ENCODE assay signal across 27 mouse cellular contexts in genomic region chr7:126961095-126961494, GRCm38 (mm10). TPM values are rescaled to one million over a fixed set of nuclear protein-coding genes. Genes with fewer than 3 reads are reported as not detected.
DNase-seq lines count a peak whose midpoint lies in the region; ATAC-seq and TF ChIP-seq lines count a peak whose summit lies in the region.
"Had no signal": no experiment of that assay in that cellular context is flagged by ENCODE, and none has a peak within 500 bp of the region (broad histone marks: within the 10 kb centered on the region; RNA-seq: fewer than 3 reads in every experiment).

No protein-coding gene starts in this region.

- TF ChIP-seq CTCF in layer of hippocampus, adult 2 months (conservative IDR thresholded peaks at IDR 0.05) = no peak

- peak; percentile 61; the same call in 1 of the 2 replicates for ATAC-seq in frontal cortex, adult (ENCODE audit: low TSS enrichment)
- ATAC-seq: forebrain, embryonic 13.5 days; forebrain, embryonic 16.5 days; hindbrain, embryonic 16.5 days; Patski had no signal

- peak overlapping the region; percentile 87 for H3K27ac ChIP-seq in layer of hippocampus, adult 2 months
- H3K27ac ChIP-seq: forebrain, embryonic 10.5 days; forebrain, embryonic 13.5 days; heart, embryonic 15.5 days; hindbrain, embryonic 10.5 days; hindbrain, embryonic 13.5 days had no signal

- no peak for DNase-seq in frontal cortex, postnatal 25 days (ENCODE audit: low spot score in 2 of 2)
- DNase-seq in layer of hippocampus, adult 2 months (ENCODE audit: low spot score in 2 of 2) = peak; percentile 61
- no peak for DNase-seq in layer of hippocampus, postnatal 25 days (ENCODE audit: extremely low spot score in 1 of 2, low spot score in 1 of 2)
- DNase-seq in brain, adult 2 months (ENCODE audit: low read depth, low spot score) = peak; percentile 67
- peak; percentile 52 for DNase-seq in telencephalon, adult 2 months (ENCODE audit: low read depth, low spot score)
- no peak for DNase-seq in thymus, adult 18-20 months
- DNase-seq: adrenal gland, postnatal 10 days; adrenal gland, postnatal 36 days; B cell, adult 2 months; cerebellum, adult 11 months; cerebellum, adult 8-10 months; cerebellum, postnatal 14 days; gastrocnemius, postnatal 10 days; heart, adult 11 months; heart, postnatal 10 days; heart, postnatal 36 days had no signal

- H3K4me3 ChIP-seq in layer of hippocampus, adult 2 months = no peak overlapping the region
- H3K4me3 ChIP-seq: forebrain, embryonic 10.5 days; forebrain, embryonic 13.5 days; heart, embryonic 12.5 days; heart, embryonic 15.5 days; hindbrain, embryonic 10.5 days; hindbrain, embryonic 13.5 days had no signal

RNA-seq across cellular contexts. Expression of gene Sez6l2, which starts 10.7 kb away (rescaled TPM):
- 100 to 1,000 TPM; 439 to 458 TPM for total RNA-seq in layer of hippocampus, adult 2 months (2021)
- total RNA-seq in layer of hippocampus, postnatal 25 days (2021) = 100 to 1,000 TPM; 411 to 438 TPM

RNA-seq across cellular contexts. Expression of gene Asphd1, which starts 11.7 kb away (rescaled TPM):
- total RNA-seq in layer of hippocampus, adult 2 months (2021) = 10 to 100 TPM; 31.7 to 36.1 TPM
- total RNA-seq in layer of hippocampus, postnatal 25 days (2021) = 10 to 100 TPM; 33.4 to 36.6 TPM
- total RNA-seq: G1E; heart, postnatal 10 days; heart, postnatal 36 days had no signal

RNA-seq across cellular contexts. Expression of gene Cdipt, which starts 14.6 kb away (rescaled TPM):
- 100 to 1,000 TPM; 155 to 167 TPM for total RNA-seq in layer of hippocampus, adult 2 months (2021)
- total RNA-seq in layer of hippocampus, postnatal 25 days (2021) = 100 to 1,000 TPM; 157 to 177 TPM

RNA-seq across cellular contexts. Expression of gene Cdiptos, which starts 14.8 kb away (rescaled TPM):
- not detected for total RNA-seq in layer of hippocampus, adult 2 months (2021)
- total RNA-seq in layer of hippocampus, postnatal 25 days (2021) = not detected

RNA-seq across cellular contexts. Expression of gene Kctd13, which starts 32.4 kb away (rescaled TPM):
- total RNA-seq in layer of hippocampus, adult 2 months (2021) = 100 to 1,000 TPM; 164 to 166 TPM
- 100 to 1,000 TPM; 150 to 160 TPM for total RNA-seq in layer of hippocampus, postnatal 25 days (2021)

Comparison
In these comparisons a context has a peak if more than half of its experiments do, and no peak if none do; other contexts are left out.
1. DNase-seq: peak in layer of hippocampus, adult 2 months (2 of 2), brain, adult 2 months (single experiment) and telencephalon, adult 2 months (single experiment); none in frontal cortex, postnatal 25 days (0 of 2), layer of hippocampus, postnatal 25 days (0 of 2) and thymus, adult 18-20 months (0 of 2).